Mouse (Mus musculus) CD4-positive, CD25-positive, alpha-beta regulatory T cell (primary cell): ENCODE measurements around the gene Atxn7l3. TPM values are rescaled to one million over a fixed set of nuclear protein-coding genes. Genes with fewer than 3 reads are reported as not detected.

ENCODE experiments used
- polyA plus RNA-seq: library from polyadenylated mRNA; unstranded; fragments of 100-300 nt; shearing (Covaris generic); gene quantifications from one replicate; pipeline ENCODE4 v1.2.1, GENCODE M21; 2017

The Atxn7l3 gene
- 19.2 TPM for polyA plus RNA-seq

DNA sequence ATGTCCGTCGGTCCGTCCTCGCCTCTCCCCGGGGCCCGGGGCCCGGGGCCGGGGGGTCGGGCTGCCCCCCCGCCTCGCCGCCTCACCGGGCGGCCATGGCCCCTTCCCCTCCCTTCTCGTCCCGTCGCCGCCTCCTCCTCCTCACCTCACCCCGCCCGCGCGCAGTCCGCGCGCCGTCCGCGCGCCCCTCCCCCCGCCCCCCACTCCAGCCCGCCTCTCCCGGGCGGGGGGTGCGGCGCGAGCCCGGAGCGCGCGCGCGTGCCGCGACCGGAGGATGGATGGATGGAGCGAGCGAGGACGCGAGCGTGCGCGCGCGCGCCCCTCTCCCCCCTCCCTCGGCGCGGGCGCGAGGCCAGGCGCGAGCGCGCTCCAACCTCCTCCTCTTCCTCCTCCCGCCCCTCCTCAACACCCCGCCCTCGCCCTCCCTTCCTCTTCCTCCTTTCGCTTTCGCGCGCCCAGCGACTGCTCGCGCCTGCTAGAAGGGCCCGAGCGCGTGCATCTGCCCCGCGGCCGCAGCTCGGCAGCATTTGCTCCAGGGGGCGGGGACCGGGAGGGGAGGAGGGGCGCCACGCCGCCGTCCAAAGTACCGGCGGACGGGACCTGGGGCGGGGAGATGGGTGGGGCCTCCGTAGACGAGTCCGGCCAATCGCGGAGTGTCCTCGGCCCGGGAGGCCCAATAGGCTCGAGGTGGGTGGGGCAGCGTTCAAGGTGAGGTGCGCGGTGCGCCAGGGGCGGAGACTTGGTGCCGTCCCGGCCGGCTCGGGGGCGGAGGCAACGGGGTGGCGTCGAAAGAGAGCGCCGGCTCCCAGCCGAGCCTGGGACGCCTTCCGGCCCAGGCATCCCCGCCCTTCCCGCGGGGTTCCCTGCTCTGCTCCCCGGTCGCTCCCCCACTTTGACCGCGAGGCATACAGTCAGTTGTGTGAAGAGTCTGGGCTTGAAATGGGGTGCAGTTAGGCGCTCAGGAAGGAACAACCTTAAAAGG lies at the start of gene Atxn7l3:
Gene Atxn7l3 (minus strand): TSS at position 141 of the 982 bp plus-strand sequence.

DNA sequence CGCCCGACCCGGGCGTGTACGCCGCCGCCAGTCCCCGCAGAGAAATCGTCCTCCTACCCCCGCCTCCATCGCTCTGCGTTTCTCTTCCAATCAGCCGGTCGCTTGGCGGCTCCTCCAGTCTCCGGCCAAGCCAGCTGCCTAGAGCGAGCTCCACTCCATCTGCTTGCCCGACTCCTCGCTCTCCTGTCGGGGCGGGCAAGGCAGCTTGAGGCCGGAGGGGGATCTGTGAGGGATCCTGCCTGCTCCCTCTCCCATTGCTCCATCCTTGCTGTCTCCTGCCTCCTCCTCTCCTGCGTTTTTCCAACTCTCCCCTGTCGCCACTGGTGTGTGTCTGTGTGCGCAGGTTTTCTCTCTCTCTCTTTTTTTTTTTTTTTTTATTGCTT lies 23.0 kb upstream of the Atxn7l3 start, which contains the start of gene Ubtf:
Gene Ubtf (minus strand): TSS at position 333 of the 383 bp plus-strand sequence.

GRCm38 (mm10) chr11:102284501-102285094 lies 11.8 kb downstream of the Atxn7l3 start, which contains the start of gene Tmub2:
TSS of gene Tmub2 (plus strand) at chr11:102284931.

DNA sequence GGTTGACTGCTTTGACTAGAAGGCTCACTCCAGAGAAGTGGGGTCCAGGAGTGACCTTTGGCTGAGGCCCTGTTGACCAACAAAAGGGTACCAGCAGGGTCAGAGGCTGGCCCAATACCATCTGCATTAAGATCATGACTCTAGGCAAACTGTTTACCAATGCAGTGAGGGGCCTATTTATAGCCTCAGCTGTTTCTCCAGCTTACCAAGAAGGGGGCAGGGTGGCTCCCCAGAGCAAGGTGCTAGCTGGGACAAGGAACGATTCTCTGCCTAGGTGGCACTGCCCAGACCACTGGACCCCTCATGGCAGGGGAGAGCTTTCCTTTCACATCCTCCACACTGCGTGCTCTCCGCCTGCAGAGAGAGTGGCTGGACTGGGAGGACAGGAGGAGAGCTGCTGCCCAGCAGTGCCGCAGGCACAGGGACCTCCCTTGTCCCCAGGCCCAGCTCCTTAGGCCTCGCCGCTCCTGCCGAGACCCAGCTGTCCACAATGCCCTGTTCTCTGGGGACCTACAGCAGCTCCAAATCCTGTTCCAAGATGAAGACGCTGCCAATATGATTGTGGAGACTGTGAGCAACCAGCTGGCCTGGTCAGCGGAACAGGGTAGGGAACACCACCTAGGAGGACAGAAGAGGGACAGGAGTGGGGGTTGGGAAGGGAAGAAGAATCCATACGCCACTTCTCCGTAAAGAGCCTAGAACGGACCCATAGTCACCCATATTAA lies 27.7 kb downstream of the Atxn7l3 start, which contains the start of gene Asb16:
Gene Asb16 (plus strand): TSS at position 224 of the 725 bp plus-strand sequence.

DNA sequence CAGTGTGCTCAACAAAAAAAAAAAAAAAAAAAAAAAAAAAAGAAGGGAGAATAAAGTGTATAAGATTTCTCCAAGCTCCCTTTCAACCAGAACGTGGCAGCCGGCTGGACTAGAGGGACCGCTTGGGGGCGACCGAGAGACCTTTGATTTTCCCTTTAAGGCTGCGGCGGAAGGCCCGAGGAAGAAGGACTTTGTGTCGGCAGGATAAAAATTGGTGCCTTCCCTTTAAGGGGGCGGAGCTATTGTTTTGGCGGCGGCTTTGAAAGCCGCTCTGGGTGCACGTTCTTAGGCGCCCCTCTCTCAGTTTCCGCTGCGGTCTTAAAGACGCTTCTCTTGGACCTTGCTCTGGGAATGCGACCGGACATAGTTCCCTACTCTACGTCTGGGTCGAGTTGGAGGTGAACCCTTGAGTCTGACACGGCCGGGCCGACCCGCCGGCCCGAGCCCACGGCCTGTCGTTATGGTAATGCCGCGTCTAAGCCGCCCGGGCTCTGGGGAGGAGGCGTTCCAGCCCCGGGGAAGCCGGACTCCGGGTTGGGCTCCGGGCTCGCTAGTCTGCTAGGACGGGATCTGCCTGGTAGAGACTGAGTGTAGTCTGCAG lies 47.7 kb downstream of the Atxn7l3 start, which contains the start of gene BC030867:
Gene BC030867 (plus strand): TSS at position 253 of the 601 bp plus-strand sequence.

Other genes starting within 250 kb of the Atxn7l3 start
- 1.8 TPM for gene Mpp2, start 208.1 kb downstream of the Atxn7l3 start, polyA plus RNA-seq
- not detected for gene Ppy, start 195.3 kb downstream of the Atxn7l3 start, polyA plus RNA-seq
- gene Pyy, start 188.8 kb downstream of the Atxn7l3 start, polyA plus RNA-seq = not detected
- not detected for gene Nags, start 151.1 kb downstream of the Atxn7l3 start, polyA plus RNA-seq
- gene Tmem101, start 140.2 kb downstream of the Atxn7l3 start, polyA plus RNA-seq = 8.5 TPM
- gene Lsm12, start 111.3 kb downstream of the Atxn7l3 start, polyA plus RNA-seq = 74.0 TPM
- gene G6pc3, start 107.0 kb downstream of the Atxn7l3 start, polyA plus RNA-seq = 40.2 TPM
- gene Hdac5, start 66.5 kb downstream of the Atxn7l3 start, polyA plus RNA-seq = 34.6 TPM
- 0.25 TPM for gene BC030867, start 47.7 kb downstream of the Atxn7l3 start, polyA plus RNA-seq
- gene Asb16, start 27.9 kb downstream of the Atxn7l3 start, polyA plus RNA-seq = not detected
- gene Tmub2, start 11.7 kb downstream of the Atxn7l3 start, polyA plus RNA-seq = 60.1 TPM
- gene Ubtf, start 23.1 kb upstream of the Atxn7l3 start, polyA plus RNA-seq = 138 TPM
- gene Slc4a1, start 69.6 kb upstream of the Atxn7l3 start, polyA plus RNA-seq = 0.13 TPM
- 28.6 TPM for gene Rundc3a, start 96.8 kb upstream of the Atxn7l3 start, polyA plus RNA-seq
- 84.5 TPM for gene Slc25a39, start 111.3 kb upstream of the Atxn7l3 start, polyA plus RNA-seq
- gene Grn, start 133.7 kb upstream of the Atxn7l3 start, polyA plus RNA-seq = 35.7 TPM
- gene Fam171a2, start 151.1 kb upstream of the Atxn7l3 start, polyA plus RNA-seq = not detected
- 1.3 TPM for gene Itga2b, start 173.5 kb upstream of the Atxn7l3 start, polyA plus RNA-seq